Mouse (Mus musculus): ENCODE results near the gene Pld3. TPM values are rescaled to one million over a fixed set of nuclear protein-coding genes. Genes with fewer than 3 reads are reported as not detected.

Pld3 gene
- polyA plus RNA-seq, 1 experiment from 2014 or later = 71.6 TPM

DNA sequence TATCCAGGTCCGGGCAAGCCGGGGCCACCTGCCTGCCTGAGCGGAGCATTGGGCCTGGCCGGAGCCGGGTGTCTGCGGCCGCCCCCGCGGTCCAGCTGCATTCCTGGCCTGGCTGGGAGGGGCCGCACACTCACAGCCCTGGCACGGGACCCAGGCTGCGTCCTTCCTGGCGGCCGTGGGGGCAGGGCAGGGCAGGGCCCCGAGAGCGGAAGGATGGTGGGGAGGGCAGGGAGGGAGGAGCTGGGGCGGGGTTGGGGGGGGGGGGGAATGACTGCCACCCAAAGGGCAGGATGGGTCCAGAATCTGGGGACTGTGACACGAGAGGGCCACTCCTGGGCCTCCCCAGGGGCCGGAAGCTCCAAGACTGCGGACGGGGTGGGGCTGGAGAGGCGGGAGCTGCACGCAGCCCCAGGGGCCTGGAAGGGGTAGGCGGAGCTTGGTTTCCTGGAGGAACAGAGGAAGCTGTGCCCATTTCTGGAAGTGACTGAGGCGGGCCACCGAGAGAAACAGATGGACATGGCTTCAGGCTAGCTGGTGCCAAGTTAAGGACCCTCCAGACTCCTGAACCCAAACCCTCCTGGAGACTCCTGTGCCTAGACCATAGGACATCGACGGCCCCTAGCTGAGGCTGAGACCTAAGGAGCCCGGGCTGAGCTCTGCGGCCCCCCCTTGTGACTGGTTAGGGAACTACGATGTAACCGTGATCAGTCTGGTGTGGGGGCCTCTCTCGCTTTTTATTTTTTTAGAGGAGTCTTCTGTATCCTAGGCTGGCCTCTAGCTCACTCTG lies 62.3 kb downstream of the Pld3 start:
- Histone ChIP-seq H3K9me3 (no peaks in the 10 kb centered on the region), H3K9ac (replicated peaks) (peak overlapping the region; percentile 61), H3K27ac (replicated peaks) (peak overlapping the region; percentile 46), H3K4me2 (replicated peaks) (peak overlapping the region; percentile 58), H3K27me3 (peaks cover 14% of the 10 kb centered on the region), H3K4me3 (peak overlapping the region; percentile 39), H3K4me1 (peaks cover 19% of the 10 kb centered on the region), H3K36me3 (no peaks in the 10 kb centered on the region)
- peak; percentile 12; the same call in 1 of the 2 replicates for ATAC-seq (ENCODE audit: low FRiP score, low read depth)
- 1% methylated on average over 33 of the region's 33 CpGs for WGBS

DNA sequence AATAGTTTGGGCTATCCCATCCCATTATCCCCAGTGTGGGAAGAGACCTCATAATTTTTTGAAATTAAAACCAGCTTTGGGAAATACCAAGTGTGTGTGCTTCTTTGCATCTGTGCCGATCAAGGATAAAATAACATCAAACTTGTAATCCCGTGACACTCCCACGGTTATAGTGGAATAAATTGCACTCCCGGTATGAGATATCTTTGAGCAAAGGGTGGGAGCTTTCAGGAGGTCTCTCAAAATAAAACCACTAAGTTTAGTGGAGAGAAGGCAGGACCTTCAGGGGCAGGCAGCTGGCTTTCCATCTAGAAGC lies 62.8 kb downstream of the Pld3 start:
- Histone ChIP-seq H3K27me3 (peaks cover 18% of the 10 kb centered on the region), H3K9me3 (no peaks in the 10 kb centered on the region), H3K4me3 (peak overlapping the region; percentile 39), H3K27ac (replicated peaks) (peak overlapping the region; percentile 46), H3K4me2 (replicated peaks) (peak overlapping the region; percentile 58), H3K9ac (replicated peaks) (peak overlapping the region; percentile 61), H3K4me1 (peaks cover 19% of the 10 kb centered on the region), H3K36me3 (no peaks in the 10 kb centered on the region)
- 44% methylated on average over 4 of the region's 4 CpGs for WGBS
- no peak for ATAC-seq (ENCODE audit: low FRiP score, low read depth)

DNA sequence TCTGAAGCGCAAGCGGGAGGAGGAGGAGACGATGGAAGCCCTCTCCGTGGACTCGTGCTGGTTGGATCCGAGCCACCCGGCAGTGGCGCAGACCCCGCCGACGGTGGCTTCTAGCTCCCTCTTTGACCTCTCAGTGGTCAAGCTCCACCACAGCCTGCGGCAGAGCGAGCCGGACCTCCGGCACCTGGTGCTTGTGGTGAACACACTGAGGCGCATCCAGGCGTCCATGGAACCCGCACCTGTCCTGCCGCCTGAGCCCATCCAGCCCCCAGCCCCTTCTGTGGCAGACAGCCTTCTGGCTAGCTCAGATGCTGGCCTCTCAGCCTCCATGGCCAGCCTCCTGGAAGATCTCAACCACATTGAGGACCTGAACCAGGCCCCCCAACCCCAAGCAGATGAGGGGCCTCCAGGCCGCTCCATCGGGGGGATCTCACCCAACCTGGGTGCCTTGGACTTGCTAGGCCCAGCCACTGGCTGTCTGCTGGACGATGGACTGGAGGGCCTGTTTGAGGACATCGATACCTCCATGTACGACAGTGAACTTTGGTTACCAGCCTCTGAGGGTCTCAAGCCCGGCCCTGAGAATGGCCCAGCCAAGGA lies 63.6 kb downstream of the Pld3 start:
- Histone ChIP-seq H3K4me1 (peaks cover 19% of the 10 kb centered on the region), H3K9me3 (no peaks in the 10 kb centered on the region), H3K36me3 (no peaks in the 10 kb centered on the region), H3K4me2 (replicated peaks) (no peak overlapping the region), H3K9ac (replicated peaks) (no peak overlapping the region), H3K27me3 (peaks cover 18% of the 10 kb centered on the region), H3K27ac (replicated peaks) (no peak overlapping the region), H3K4me3 (no peak overlapping the region)
- WGBS = 92% methylated on average over 24 of the region's 25 CpGs
- no peak for ATAC-seq (ENCODE audit: low FRiP score, low read depth)

DNA sequence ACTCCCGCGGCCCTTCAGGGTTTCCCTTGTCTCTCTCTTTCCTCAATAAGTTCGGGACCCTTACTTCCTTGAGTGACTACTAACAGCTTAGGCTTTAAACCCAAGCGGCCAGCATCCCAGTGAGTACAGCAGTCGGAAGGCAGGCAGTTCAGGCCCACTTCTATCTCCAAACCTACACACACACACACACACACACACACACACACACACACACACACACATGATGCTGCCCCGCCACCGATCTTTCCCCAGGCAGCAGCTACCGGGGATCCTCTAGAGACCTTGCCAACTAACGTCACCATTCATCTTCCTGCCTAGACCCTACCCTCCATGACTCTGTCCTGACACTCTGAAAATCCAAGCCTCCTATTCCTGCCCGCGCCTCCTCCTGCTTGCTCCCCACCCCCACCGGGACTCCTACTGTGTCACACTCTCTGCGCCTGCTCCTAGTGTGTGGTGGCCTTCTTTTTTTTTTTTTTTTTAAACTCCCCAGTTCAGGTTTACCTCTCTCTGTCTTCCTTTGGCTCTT lies 65.2 kb downstream of the Pld3 start:
- peak overlapping the region; percentile 89 for H3K27ac ChIP-seq (replicated peaks)
- H3K4me3 ChIP-seq = peak overlapping the region; percentile 76
- H3K36me3 ChIP-seq = no peaks in the 10 kb centered on the region
- no peak for ATAC-seq (ENCODE audit: low FRiP score, low read depth)
- peaks cover 19% of the 10 kb centered on the region for H3K4me1 ChIP-seq
- peaks cover 18% of the 10 kb centered on the region for H3K27me3 ChIP-seq
- no peaks in the 10 kb centered on the region for H3K9me3 ChIP-seq
- H3K4me2 ChIP-seq (replicated peaks) = peak overlapping the region; percentile 62
- 4% methylated on average over 13 of the region's 13 CpGs for WGBS
- peak overlapping the region; percentile 77 for H3K9ac ChIP-seq (replicated peaks)

DNA sequence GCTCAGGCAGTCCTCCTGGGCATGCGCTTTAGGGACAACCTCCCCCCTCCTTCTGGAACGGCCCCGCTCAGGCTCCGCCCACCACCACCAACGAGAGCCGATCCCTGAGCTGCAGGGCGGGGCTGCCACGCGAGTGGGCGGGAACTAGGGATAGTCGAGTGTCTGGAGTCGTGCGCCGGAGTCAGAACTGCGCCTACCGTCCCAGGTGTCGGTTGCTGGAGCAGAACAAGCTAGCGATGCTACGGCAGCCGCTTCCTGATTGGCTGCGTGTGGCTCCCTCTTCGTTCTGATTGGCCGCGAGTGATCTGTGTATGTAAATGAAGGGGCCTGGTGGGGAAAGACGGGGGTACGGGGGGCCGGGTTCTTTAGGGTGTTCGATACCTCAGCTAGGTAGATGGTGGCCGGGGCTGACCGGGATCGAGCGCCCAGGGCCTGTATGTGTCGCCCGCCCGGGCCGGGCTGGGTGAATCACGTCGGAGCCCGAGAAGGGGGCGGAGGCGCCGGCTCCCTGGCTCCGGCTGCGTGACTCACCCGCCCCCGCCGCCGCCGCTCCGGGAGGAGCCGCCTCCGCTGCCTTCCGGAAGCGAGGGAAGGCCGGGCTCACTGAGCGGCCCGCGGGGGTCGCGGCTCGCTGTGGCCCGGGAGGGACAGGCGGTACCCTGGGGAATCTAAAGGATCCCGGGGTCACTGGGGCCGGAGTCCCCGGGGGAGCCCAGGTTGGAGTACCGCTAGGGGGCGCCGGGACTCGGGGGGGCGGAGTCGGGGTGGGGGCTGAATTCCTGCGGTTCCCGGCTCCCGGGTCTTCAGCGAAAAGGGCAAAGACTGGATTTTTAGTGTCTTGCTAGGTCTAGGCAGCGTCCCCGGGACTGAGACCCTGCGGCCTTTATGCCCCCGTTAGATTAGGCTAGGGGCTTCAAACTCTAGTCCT lies 66.0 kb downstream of the Pld3 start, which contains the start of gene Sertad1:
Gene Sertad1 (plus strand): TSS at position 141 of the 928 bp plus-strand sequence.
- ATAC-seq (ENCODE audit: low FRiP score, low read depth) = peak; percentile 96
- no peaks in the 10 kb centered on the region for H3K9me3 ChIP-seq
- peak within 1 kb of the TSS; percentile 62 for H3K4me2 ChIP-seq (replicated peaks)
- H3K4me1 ChIP-seq = peaks cover 19% of the 10 kb centered on the region
- WGBS = under 1% methylated on average over 68 of the region's 80 CpGs
- H3K27ac ChIP-seq (replicated peaks) = peak within 1 kb of the TSS; percentile 89
- H3K4me3 ChIP-seq = peak within 1 kb of the TSS; percentile 76
- peaks cover 18% of the 10 kb centered on the region for H3K27me3 ChIP-seq
- no peaks in the 10 kb centered on the region for H3K36me3 ChIP-seq
- H3K9ac ChIP-seq (replicated peaks) = peak within 1 kb of the TSS; percentile 77

DNA sequence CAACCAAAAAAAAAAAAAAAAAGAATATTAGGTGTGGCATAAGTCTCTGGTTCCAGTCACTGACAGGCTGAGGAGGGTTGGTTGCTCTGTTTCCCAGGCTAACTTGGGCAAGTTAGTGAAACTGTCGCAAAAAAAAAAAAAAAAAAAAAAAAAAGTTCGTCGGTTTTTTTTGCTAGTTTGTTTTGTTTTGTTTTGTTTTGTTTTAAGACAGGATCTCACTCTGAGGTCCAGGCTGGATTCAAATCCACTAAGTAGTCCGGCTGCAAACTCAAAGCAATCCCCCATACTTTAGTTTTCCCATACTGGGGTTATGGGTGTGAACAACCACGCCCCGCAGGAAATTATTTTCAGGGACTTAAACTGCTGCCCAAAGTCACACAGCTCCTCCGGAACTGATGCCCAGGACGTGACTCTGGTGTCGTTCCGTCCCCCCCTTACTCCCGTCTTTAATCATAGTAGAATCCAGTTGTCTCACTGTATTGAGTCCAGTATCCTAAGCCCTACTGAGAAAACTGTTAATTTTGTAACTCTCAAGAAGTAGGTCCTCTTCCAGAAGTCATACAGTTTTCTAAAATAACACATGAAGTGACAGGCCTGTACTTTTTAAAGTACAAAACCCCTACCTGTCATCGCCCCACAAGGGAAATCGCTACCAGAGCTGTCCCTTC lies 66.8 kb downstream of the Pld3 start:
- WGBS = 4% methylated on average over 13 of the region's 13 CpGs

DNA sequence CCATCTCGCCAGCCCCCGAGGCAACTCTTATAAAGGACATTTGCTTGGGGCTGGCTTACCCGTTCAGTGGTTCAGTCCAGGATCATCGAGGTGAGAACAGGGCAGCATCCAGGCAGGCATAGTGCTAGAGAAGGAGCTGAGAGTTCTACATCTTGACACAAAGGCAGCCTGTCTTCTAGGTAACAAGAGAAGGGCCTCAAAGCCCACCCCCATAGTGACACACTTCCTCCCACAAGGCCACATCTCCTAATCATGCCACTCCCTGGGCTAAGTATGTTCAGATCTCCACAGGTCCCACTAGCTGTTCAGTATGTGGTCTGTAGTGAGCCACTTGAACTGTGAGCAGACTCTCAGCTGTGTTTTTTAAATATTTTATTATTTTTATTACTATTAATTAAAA lies 69.2 kb downstream of the Pld3 start:
- WGBS = 90% methylated on average over 4 of the region's 4 CpGs
- no peak for ATAC-seq (ENCODE audit: low FRiP score, low read depth)
- no peak overlapping the region for H3K27ac ChIP-seq (replicated peaks)
- H3K4me2 ChIP-seq (replicated peaks) = no peak overlapping the region
- H3K27me3 ChIP-seq = peaks cover 8% of the 10 kb centered on the region
- H3K9ac ChIP-seq (replicated peaks) = no peak overlapping the region
- no peak overlapping the region for H3K4me3 ChIP-seq
- no peaks in the 10 kb centered on the region for H3K9me3 ChIP-seq
- peaks cover 19% of the 10 kb centered on the region for H3K4me1 ChIP-seq
- H3K36me3 ChIP-seq = no peaks in the 10 kb centered on the region

More for the DNA sequence above, 66.8 kb downstream of the Pld3 start:
- H3K36me3 ChIP-seq = no peaks in the 10 kb centered on the region
- H3K27me3 ChIP-seq = peaks cover 18% of the 10 kb centered on the region
- peaks cover 27% of the 10 kb centered on the region for H3K4me1 ChIP-seq
- H3K9ac ChIP-seq (replicated peaks) = peak overlapping the region; percentile 34; the same call in 1 of the 2 replicates
- ATAC-seq (ENCODE audit: low FRiP score, low read depth) = peak; percentile 7
- H3K9me3 ChIP-seq = no peaks in the 10 kb centered on the region
- H3K27ac ChIP-seq (replicated peaks) = peak overlapping the region; percentile 89; the same call in 1 of the 2 replicates
- H3K4me3 ChIP-seq = peak overlapping the region; percentile 76
- peak overlapping the region; percentile 62 for H3K4me2 ChIP-seq (replicated peaks)

Other genes starting within 250 kb of the Pld3 start
- gene Ltbp4, start 215.5 kb downstream of the Pld3 start, polyA plus RNA-seq (2016; fragmentation: Nextera tagmentation; extraction: Ambion mirVana) = 10.1 and 10.2 TPM in 2 replicates
- gene Shkbp1, start 197.2 kb downstream of the Pld3 start, polyA plus RNA-seq (2016; fragmentation: Nextera tagmentation; extraction: Ambion mirVana) = 77.3 and 78.1 TPM in 2 replicates
- gene Gm20479, start 195.8 kb downstream of the Pld3 start, polyA plus RNA-seq (2016; fragmentation: Nextera tagmentation; extraction: Ambion mirVana) = 0.87 TPM in 1 of 2 replicates, not detected in the other
- 0.67 and 0.78 TPM in 2 replicates for gene Sptbn4, start 105.5 kb downstream of the Pld3 start, polyA plus RNA-seq (2016; fragmentation: Nextera tagmentation; extraction: Ambion mirVana)
- gene Blvrb, start 105.2 kb downstream of the Pld3 start, polyA plus RNA-seq (2016; fragmentation: Nextera tagmentation; extraction: Ambion mirVana) = 23.1 and 31.0 TPM in 2 replicates
- 16.5 and 18.7 TPM in 2 replicates for gene Sertad3, start 79.5 kb downstream of the Pld3 start, polyA plus RNA-seq (2016; fragmentation: Nextera tagmentation; extraction: Ambion mirVana)
- 11.6 and 14.4 TPM in 2 replicates for gene Sertad1, start 66.3 kb downstream of the Pld3 start, polyA plus RNA-seq (2016; fragmentation: Nextera tagmentation; extraction: Ambion mirVana)
- gene Prx, start 53.9 kb downstream of the Pld3 start, polyA plus RNA-seq (2016; fragmentation: Nextera tagmentation; extraction: Ambion mirVana) = 2.5 and 3.1 TPM in 2 replicates
- 0.38 and 0.45 TPM in 2 replicates for gene Hipk4, start 30.0 kb downstream of the Pld3 start, polyA plus RNA-seq (2016; fragmentation: Nextera tagmentation; extraction: Ambion mirVana)
- 37.2 and 37.4 TPM in 2 replicates for gene 2310022A10Rik, start within 50 bp of the Pld3 start, polyA plus RNA-seq (2016; fragmentation: Nextera tagmentation; extraction: Ambion mirVana)
- 79.6 and 90.9 TPM in 2 replicates for gene Akt2, start 38.3 kb upstream of the Pld3 start, polyA plus RNA-seq (2016; fragmentation: Nextera tagmentation; extraction: Ambion mirVana)
- 18.1 and 19.4 TPM in 2 replicates for gene Ttc9b, start 100.7 kb upstream of the Pld3 start, polyA plus RNA-seq (2016; fragmentation: Nextera tagmentation; extraction: Ambion mirVana)
- 17.9 and 18.9 TPM in 2 replicates for gene Map3k10, start 121.4 kb upstream of the Pld3 start, polyA plus RNA-seq (2016; fragmentation: Nextera tagmentation; extraction: Ambion mirVana)
- gene Zfp607b, start 136.1 kb upstream of the Pld3 start, polyA plus RNA-seq (2016; fragmentation: Nextera tagmentation; extraction: Ambion mirVana) = 9.3 and 9.9 TPM in 2 replicates
- 102 and 112 TPM in 2 replicates for gene Zfp60, start 178.2 kb upstream of the Pld3 start, polyA plus RNA-seq (2016; fragmentation: Nextera tagmentation; extraction: Ambion mirVana)

Measured in midbrain, embryonic 12.5 days (tissue).